Mouse (Mus musculus) heart, embryonic 16.5 days (tissue): ENCODE data around the gene Lrrd1. TPM values are rescaled to one million over a fixed set of nuclear protein-coding genes. Genes with fewer than 3 reads are reported as not detected.
"Not testable (repeated sequence)": the region's sequence is repeated elsewhere in the genome, so short reads cannot be mapped to it uniquely, and the experiment has no call there.

Source experiments
- ATAC-seq: fragments of 200-750 bp; cut with Nextera tagmentation; replicated peaks from 2 replicates; pipeline ENCODE4 v1.8.0; 2017; ENCODE audit warnings: moderate number of reproducible peaks; ENCODE audit not compliant: insufficient read depth, low FRiP score; ENCODE audit errors: extremely low read depth
- H3K27ac ChIP-seq: fragments of 300-500 bp; sonication (generic); 2 replicates; pipeline ENCODE4 v1.5.1; 2014; ENCODE audit warnings: mild to moderate bottlenecking, low read length, control low read depth, moderate library complexity
- H3K27me3 ChIP-seq: fragments of 300-500 bp; sonication (generic); 2 replicates; pipeline ENCODE4 v1.6.1; 2014; ENCODE audit warnings: low read length, mixed read lengths; ENCODE audit not compliant: control insufficient read depth, insufficient read depth
- H3K36me3 ChIP-seq: fragments of 300-500 bp; sonication (generic); 2 replicates; pipeline ENCODE4 v1.6.1; 2014; ENCODE audit not compliant: control insufficient read depth, insufficient read depth
- H3K4me1 ChIP-seq: fragments of 300-500 bp; sonication (generic); 2 replicates; pipeline ENCODE4 v1.6.1; 2014; ENCODE audit warnings: low read length, mixed read lengths; ENCODE audit not compliant: control insufficient read depth, insufficient read depth
- H3K4me2 ChIP-seq: fragments of 300-500 bp; sonication (generic); 2 replicates; pipeline ENCODE4 v1.6.1; 2014; ENCODE audit warnings: low read depth, mild to moderate bottlenecking, control low read depth, low read length
- H3K4me3 ChIP-seq: fragments of 300-500 bp; sonication (generic); 2 replicates; pipeline ENCODE4 v1.5.1; 2014; ENCODE audit warnings: mild to moderate bottlenecking, control low read depth, low read length
- H3K9ac ChIP-seq: fragments of 300-500 bp; sonication (generic); 2 replicates; pipeline ENCODE4 v1.6.1; 2014; ENCODE audit warnings: low read length, control low read depth
- H3K9me3 ChIP-seq: fragments of 300-500 bp; sonication (generic); replicated peaks from 2 replicates; pipeline ENCODE4 v1.6.1; 2016; ENCODE audit warnings: low read length; ENCODE audit not compliant: control insufficient read depth
- WGBS: fragments of 180-500 bp; shearing (Covaris S2); extraction: QIAGEN DNeasy Blood & Tissue Kit; methylation state at CpG from one replicate; pipeline ENCODE4 v1.1.7; 2014; 5-methylcytosine and 5-hydroxymethylcytosine counted together
- polyA plus RNA-seq: library from polyadenylated mRNA; unstranded; fragments of >200 nt; fragmentation: Nextera tagmentation; extraction: Ambion mirVana; gene quantifications from 2 replicates; pipeline ENCODE4 v1.2.1, GENCODE M21; 2015

The Lrrd1 gene
- polyA plus RNA-seq, 1 experiment from 2014 or later, result 0.28 TPM

- WGBS, result 91% methylated on average over 1 of the region's 1 CpGs
- Histone ChIP-seq H3K9ac (no peak overlapping the region), H3K36me3 (peaks cover 16% of the 10 kb centered on the region), H3K4me1 (peaks cover 5% of the 10 kb centered on the region), H3K27me3 (no peaks in the 10 kb centered on the region), H3K4me2 (no peak overlapping the region), H3K27ac (no peak overlapping the region), H3K9me3 (no peaks in the 10 kb centered on the region), H3K4me3 (no peak overlapping the region)
- no peak for ATAC-seq
Measured at GRCm38 (mm10) chr5:3808472-3808871, 36.5 kb upstream of the Lrrd1 start.

GRCm38 (mm10) chr5:3834107-3834506 is 10.9 kb upstream of the Lrrd1 start:
- H3K36me3 ChIP-seq, result peaks cover 37% of the 10 kb centered on the region
- H3K4me3 ChIP-seq, result no peak overlapping the region
- no peak for ATAC-seq
- H3K4me2 ChIP-seq, result no peak overlapping the region
- H3K4me1 ChIP-seq, result no peaks in the 10 kb centered on the region
- 60% methylated on average over 1 of the region's 1 CpGs for WGBS
- peaks cover 8% of the 10 kb centered on the region for H3K9me3 ChIP-seq
- no peak overlapping the region for H3K9ac ChIP-seq
- H3K27ac ChIP-seq, result no peak overlapping the region
- no peaks in the 10 kb centered on the region for H3K27me3 ChIP-seq

GRCm38 (mm10) chr5:3870161-3870560 is 25.2 kb downstream of the Lrrd1 start:
- no peaks in the 10 kb centered on the region for H3K27me3 ChIP-seq
- H3K9ac ChIP-seq, result no peak overlapping the region
- H3K4me2 ChIP-seq, result no peak overlapping the region
- no peaks in the 10 kb centered on the region for H3K36me3 ChIP-seq
- no peak overlapping the region for H3K4me3 ChIP-seq
- no peak for ATAC-seq
- H3K9me3 ChIP-seq, result no peaks in the 10 kb centered on the region
- no peaks in the 10 kb centered on the region for H3K4me1 ChIP-seq
- no peak overlapping the region for H3K27ac ChIP-seq
- WGBS, result 43% methylated on average over 4 of the region's 4 CpGs

- Histone ChIP-seq H3K36me3 (no peaks in the 10 kb centered on the region), H3K27ac (no peak overlapping the region)
Measured at GRCm38 (mm10) chr5:3872348-3872747, 27.4 kb downstream of the Lrrd1 start.

GRCm38 (mm10) chr5:3873485-3873884 is 28.5 kb downstream of the Lrrd1 start:
- Histone ChIP-seq H3K36me3 (no peaks in the 10 kb centered on the region), H3K9me3 (no peaks in the 10 kb centered on the region), H3K4me2 (no peak overlapping the region), H3K27me3 (no peaks in the 10 kb centered on the region), H3K4me3 (no peak overlapping the region), H3K27ac (no peak overlapping the region), H3K4me1 (no peaks in the 10 kb centered on the region), H3K9ac (no peak overlapping the region)
- 76% methylated on average over 3 of the region's 3 CpGs for WGBS
- ATAC-seq, result no peak

More at GRCm38 (mm10) chr5:3872348-3872747, 27.4 kb downstream of the Lrrd1 start:
- no peaks in the 10 kb centered on the region for H3K27me3 ChIP-seq
- H3K9ac ChIP-seq, result no peak overlapping the region
- H3K4me2 ChIP-seq, result no peak overlapping the region
- ATAC-seq, result no peak
- WGBS, result 59% methylated on average over 1 of the region's 1 CpGs
- no peaks in the 10 kb centered on the region for H3K4me1 ChIP-seq
- no peak overlapping the region for H3K4me3 ChIP-seq
- no peaks in the 10 kb centered on the region for H3K9me3 ChIP-seq

- H3K4me1 ChIP-seq, H3K4me3 ChIP-seq, H3K27ac ChIP-seq, H3K36me3 ChIP-seq, ATAC-seq, H3K4me2 ChIP-seq, H3K9ac ChIP-seq, H3K9me3 ChIP-seq, H3K27me3 ChIP-seq: not testable (repeated sequence)
- 77% methylated on average over 7 of the region's 7 CpGs for WGBS
Measured at GRCm38 (mm10) chr5:3886862-3887261, 41.9 kb downstream of the Lrrd1 start.

GRCm38 (mm10) chr5:3889201-3889600 is 44.2 kb downstream of the Lrrd1 start:
- Histone ChIP-seq H3K4me3 (no peak overlapping the region), H3K27me3 (no peaks in the 10 kb centered on the region), H3K9ac (no peak overlapping the region), H3K4me2 (no peak overlapping the region), H3K4me1 (peaks cover 5% of the 10 kb centered on the region), H3K9me3 (no peaks in the 10 kb centered on the region), H3K27ac (no peak overlapping the region), H3K36me3 (no peaks in the 10 kb centered on the region)
- no peak for ATAC-seq

GRCm38 (mm10) chr5:3893459-3894293 is 48.7 kb downstream of the Lrrd1 start, which contains the start of gene Mterf1a:
TSS of gene Mterf1a (minus strand) at chr5:3893933.
- 3% methylated on average over 6 of the region's 47 CpGs for WGBS
- ATAC-seq, result peak; percentile 100

GRCm38 (mm10) chr5:3894294-3894619 is 49.3 kb downstream of the Lrrd1 start:
- not testable (repeated sequence) for H3K9ac ChIP-seq, ATAC-seq, H3K9me3 ChIP-seq, H3K36me3 ChIP-seq, H3K4me3 ChIP-seq, H3K27me3 ChIP-seq, H3K27ac ChIP-seq, H3K4me1 ChIP-seq, H3K4me2 ChIP-seq
- WGBS, result 92% methylated on average over 4 of the region's 4 CpGs

More at GRCm38 (mm10) chr5:3893459-3894293, 48.7 kb downstream of the Lrrd1 start, which contains the start of gene Mterf1a:
- Histone ChIP-seq H3K9ac (peak within 1 kb of the TSS; percentile 60), H3K4me3 (peak within 1 kb of the TSS; percentile 58), H3K4me2 (peak within 1 kb of the TSS; percentile 86)
- H3K27me3 ChIP-seq, H3K4me1 ChIP-seq, H3K36me3 ChIP-seq, H3K27ac ChIP-seq, H3K9me3 ChIP-seq: not testable (repeated sequence)
